Mouse (Mus musculus) 416B (cell line): ENCODE measurements at regions not wholly inside any gene's neighbourhood (a gene's known extent, or its start where the extent isn't known, plus 50 kb on each side); places are given as distances from the start of the nearest gene placed in this dataset.
"Not testable (repeated sequence)": the region's sequence is repeated elsewhere in the genome, so short reads cannot be mapped to it uniquely, and the experiment has no call there.

Source experiments
- DNase-seq: peaks from one replicate; pipeline ENCODE4 v3.0.0; 2011; ENCODE audit warnings: low read depth

DNA sequence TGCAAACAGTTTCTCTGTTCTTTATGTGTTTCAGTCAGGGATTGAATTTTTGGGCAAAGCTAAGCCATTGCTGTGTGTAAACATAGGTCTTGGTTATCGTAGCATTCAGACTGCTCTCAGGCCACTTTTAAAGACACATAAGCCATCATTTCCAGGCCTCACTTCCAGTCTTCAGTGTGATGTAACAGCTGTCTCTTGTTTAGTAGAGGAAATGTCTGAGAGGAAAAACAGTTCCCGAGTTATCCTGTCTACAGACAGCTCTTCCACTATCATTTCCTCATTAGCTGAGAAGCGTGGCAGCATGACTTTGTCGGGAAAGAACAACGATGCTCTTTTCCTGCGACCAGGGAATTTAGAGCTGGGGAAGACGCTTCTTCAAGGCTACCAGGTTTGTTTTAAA is 196.9 kb downstream of the Fam198b start:
- DNase-seq: no peak

GRCm38 (mm10) chr3:80082780-80083519 is 198.6 kb downstream of the Fam198b start:
- DNase-seq: peak; percentile 82

DNA sequence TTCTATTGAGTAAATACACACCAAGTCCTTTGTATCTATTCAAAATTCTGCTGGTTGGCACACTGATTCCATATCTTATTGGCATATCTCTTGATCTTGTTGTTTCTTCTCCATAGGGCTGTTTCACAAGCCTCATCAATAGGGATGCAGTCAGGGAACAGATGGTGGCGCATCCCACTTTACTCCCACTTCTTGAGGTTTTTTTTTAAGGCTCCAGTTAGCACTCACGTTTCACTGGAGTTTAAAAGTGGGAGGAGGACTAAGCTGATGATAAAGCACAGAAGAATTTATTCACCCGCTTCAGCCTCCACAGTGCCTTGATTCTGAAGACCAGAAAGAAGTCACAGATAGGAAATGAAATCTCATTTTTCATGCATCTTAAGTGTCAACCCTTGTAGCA is 199.8 kb downstream of the Fam198b start:
- no peak for DNase-seq

DNA sequence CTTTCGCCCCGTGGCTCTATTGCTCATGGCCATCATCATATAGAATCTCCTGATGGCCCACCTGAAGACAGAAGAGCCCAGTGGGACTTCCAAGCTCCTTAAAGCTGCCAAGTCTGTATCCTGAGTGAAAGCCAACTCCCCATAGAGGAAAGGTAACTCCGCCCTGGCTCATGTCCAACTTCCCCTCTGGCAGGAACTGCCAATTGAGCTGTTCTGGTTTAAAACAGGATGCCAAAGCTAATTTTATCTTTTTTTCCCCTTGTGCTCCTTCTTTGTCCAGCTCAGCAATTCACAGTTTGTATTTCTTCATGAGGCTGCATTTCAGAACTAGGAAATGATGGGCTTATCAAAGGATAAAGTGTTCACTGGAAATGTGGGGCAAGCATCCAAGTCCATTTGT is 215.3 kb downstream of the Fam198b start:
- no peak for DNase-seq

DNA sequence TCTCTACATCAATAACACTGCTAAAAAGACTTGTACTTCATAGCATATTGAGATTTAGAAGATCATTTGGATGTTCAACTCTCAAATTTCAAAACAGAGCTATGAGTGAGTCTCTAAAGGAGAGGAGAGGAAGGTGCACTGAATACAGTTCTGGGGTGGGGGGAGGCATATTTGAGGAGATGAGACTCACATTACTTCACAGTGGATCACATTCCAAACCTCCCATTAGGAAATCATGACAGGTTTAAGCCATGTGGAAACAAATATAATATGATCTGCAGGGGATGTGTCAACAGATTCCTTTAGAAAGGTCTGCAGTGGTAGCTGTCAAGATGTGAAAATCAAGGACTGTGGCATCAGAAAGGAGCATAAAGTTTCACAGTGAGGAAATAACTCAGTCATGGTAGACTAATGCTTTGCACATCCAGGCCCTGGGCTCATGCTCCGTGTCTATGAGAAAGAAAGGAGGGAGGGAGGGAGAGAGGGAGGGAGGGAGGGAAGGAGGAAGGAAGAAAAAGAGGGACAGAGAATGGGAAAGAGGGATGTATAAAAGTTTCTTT is 235.9 kb downstream of the Fam198b start:
- DNase-seq: no peak

- no peak for DNase-seq
These were observed 239.3 kb downstream of the Fam198b start for GRCm38 (mm10) chr3:80123666-80124065.

- no peak for DNase-seq
These were observed 240.3 kb downstream of the Fam198b start for GRCm38 (mm10) chr3:80124621-80125020.

DNA sequence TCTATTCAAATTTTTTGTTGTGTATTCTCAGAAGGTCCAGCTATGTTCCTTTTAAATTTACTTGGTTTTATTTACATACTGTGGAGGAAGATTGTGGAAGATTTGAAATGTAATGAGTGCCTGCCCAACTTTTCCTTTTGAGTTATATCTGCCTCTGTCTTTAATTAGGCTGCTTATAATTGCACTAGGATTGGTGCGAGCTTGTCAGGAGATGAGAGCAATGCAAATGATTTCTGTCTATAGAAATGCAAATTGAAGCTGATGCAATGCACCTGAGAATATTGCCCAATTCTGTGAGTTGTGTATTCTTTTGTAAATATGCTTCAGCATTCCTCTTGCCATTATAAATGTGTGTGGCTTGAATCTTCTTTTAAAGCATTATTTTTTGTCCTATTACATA is 257.4 kb downstream of the Fam198b start:
- no peak for DNase-seq

GRCm38 (mm10) chr3:80160473-80160872 is 276.1 kb downstream of the Fam198b start:
- no peak for DNase-seq

GRCm38 (mm10) chr3:80181749-80182148 is 297.4 kb downstream of the Fam198b start:
- DNase-seq: no peak

- DNase-seq: not testable (repeated sequence)
These were observed 297.8 kb downstream of the Fam198b start for GRCm38 (mm10) chr3:80182161-80182560.

GRCm38 (mm10) chr3:80187406-80187805 is 303.1 kb downstream of the Fam198b start:
- no peak for DNase-seq

DNA sequence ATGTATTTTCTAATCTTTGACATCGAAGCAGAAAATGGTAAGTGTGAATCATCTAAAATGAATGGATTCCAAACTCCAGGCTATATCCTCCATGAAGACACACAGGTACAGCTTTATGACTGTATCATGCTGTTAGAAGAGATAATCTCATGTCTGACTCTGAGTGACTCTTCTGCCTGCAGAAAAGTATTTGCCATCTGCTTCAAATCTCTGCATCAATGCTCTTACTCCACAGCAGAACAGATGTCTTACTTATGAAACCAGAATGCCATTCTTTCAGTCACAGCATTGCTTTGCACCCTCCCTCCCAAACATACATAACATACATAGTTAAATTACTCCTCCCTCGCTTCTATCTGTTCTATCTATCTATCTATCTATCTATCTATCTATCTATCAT is 316.6 kb downstream of the Fam198b start:
- no peak for DNase-seq

DNA sequence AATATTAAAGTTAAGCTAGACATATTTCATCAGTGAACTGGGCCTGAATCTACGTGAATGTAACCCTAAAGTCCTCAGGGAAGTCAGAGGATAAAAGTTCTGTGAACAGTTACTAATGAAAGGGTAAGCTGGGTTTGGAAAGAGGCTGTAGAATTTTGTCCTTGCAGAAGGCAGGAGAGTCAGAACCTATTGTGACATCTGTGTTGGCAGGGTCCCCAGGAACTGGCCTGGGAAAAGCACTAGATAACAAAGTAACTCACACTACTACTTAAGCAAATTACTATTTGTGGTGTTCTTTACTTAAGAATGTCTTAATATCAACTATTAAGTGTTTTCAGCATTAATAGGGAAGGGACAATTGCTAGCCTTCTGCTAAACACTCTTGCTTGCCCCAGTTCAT is 320.5 kb downstream of the Fam198b start:
- DNase-seq: no peak

DNA sequence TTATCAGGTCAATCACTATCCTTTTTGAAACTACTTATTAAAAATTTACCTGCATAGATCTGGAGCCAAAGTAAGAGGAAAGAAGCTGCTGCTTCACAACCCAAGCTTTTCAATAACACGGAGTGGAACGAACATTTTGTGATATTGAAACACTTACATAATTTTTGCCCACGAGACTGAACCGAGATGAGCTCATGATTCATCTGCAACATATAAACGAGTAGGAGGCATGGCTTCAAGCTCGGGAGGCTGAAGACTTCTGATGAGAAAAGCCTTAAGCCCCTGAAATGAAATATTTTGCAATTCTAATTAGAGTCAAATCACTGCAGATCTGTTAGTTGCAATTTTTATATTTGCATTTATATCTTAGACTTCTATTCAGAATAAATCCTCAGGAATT is 321.0 kb downstream of the Fam198b start:
- no peak for DNase-seq

DNA sequence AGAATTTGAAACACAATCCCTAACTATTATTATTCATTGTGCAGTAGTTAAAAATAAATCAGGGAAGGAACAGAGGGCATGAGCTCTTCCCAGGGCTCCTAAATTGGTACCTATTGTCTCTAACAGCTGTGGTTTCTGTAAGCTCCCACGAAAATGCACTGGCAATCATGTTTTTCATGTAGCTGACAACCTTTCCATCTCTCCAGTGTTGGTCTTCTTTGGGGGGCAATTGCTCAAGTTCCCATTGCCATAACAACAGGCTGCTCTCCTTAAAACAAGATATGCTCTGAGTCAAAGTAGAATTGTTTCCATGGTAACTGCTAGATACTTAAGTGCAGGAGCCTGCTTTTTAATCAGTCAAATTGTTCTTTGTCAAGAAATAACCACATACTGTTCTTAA is 322.7 kb downstream of the Fam198b start:
- DNase-seq: no peak

DNA sequence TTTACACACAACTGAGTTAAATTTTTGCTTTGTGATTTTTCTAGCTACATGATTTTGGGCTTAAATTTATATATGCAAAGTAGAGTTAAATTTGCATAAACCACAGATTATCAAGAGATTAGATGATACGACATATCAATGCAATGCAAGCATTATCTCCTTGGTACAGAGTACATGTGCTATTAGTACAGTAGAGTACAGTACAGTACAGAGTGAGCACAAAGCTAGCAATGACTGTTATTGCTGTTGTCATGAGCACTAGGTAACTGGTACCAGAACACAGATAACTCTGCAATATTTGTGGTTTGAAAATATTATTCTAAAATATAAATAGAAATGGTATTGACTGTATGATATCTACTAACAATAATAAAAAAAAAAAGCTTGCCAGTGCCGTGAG is 323.7 kb downstream of the Fam198b start:
- DNase-seq: no peak

DNA sequence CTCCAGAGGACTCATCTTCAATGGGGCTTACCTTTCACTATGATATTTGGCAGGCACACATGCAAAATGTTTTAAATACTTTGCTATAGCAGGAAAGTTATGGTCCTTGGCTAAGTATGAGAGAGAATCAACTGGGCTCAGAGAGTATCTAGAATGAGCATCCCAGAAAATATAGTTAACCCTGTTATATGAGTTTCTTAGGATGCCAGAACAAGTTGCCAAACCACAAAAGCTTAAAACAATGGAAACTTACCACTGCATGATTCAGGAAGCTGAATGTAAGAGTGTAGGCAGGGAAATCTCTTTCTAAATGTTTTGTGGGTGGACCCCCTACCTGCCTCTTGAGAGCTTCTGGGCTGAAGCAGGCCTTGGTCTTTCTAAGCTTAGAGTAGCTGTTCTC is 325.3 kb downstream of the Fam198b start:
- no peak for DNase-seq

GRCm38 (mm10) chr3:80211323-80212109 is 327.2 kb downstream of the Fam198b start:
- DNase-seq: no peak

GRCm38 (mm10) chr3:80248611-80249010 is 364.3 kb downstream of the Fam198b start:
- DNase-seq: no peak

GRCm38 (mm10) chr3:80249974-80250373 is 365.6 kb downstream of the Fam198b start:
- no peak for DNase-seq

- DNase-seq: no peak
These were observed 371.0 kb downstream of the Fam198b start for GRCm38 (mm10) chr3:80255304-80255703.

- DNase-seq: no peak
These were observed 372.1 kb downstream of the Fam198b start for GRCm38 (mm10) chr3:80256383-80256782.
